Mouse (Mus musculus) layer of hippocampus, adult 18-20 months (tissue): Measurements from ENCODE around the gene Crebrf. TPM values are rescaled to one million over a fixed set of nuclear protein-coding genes. Genes with fewer than 3 reads are reported as not detected.

Source experiments
- DNase-seq, 2 experiments: peaks; one replicate each; pipeline ENCODE4 v3.0.0; 2022; ENCODE audit warnings: low spot score in 2 of 2
- total RNA-seq, 2 experiments: library from RNA; stranded (reverse); gene quantifications; 2 replicates each; pipeline ENCODE4 v1.2.3; 2021

Crebrf gene
- total RNA-seq, 2 experiments from 2014 or later = 152 to 159 TPM

DNA sequence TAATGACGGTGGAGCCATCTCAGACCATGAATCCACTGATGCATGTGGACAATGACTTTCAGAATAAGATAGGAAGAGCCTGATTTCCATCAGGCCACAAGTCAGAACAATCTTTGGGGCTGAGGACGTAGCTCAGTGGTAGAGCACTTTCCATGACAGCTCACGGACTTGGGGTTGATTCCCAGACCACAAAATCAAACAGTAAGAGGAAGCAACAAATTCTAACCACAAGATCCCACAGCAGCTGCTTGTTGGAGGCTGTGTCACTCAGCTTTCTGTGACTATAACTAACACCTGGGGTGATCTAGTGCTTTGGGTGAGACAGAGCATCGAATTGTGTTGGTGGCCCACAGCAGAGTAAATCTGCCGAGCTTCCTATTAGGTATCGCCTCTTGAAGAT is 101.4 kb downstream of the Crebrf start:
- no peak for DNase-seq

DNA sequence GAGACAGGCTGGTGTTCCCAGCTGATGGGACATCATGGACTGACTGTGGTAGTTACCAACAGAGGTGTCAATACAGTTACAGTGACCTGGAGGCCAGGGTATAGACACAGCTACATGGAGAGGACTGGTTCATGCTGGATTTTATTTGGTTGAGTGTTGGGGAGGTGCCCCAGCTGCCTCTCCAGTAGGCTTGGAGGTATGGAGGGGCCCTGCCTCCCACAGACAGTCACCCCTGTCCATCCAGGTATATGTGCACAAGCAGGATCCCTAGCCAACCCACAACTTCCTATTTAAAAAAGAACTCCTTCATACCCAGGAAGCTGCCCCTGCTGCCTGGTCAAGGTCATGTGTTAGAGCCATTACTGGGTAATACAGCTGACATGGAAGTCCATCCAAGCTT is 102.3 kb downstream of the Crebrf start:
- DNase-seq = no peak

DNA sequence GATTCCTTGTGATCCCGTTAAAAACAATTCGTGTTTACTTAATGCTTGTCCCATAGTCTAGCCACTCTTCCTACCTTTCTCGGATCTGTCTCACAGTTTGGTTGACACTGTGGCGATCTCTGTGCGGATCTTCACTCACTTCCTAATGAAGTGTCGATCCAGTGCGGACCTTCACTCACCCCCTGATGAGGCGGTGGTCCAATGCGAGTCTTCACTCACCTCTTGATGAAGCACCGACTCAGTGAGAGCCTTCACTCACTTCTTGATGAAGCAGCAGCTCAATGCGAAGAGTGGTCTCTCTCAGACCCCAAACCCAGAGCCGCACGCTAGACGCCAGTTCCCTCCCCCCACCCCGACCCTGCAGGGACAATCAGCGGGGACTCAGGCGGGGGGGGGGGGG is 110.7 kb downstream of the Crebrf start:
- no peak for DNase-seq

Other genes starting within 250 kb of the Crebrf start
- 100 to 1,000 TPM; 120 to 129 TPM for gene Ergic1, start 154.2 kb upstream of the Crebrf start, total RNA-seq
- 10 to 100 TPM; 24.8 to 28.2 TPM for gene Dusp1, start 153.5 kb upstream of the Crebrf start, total RNA-seq
- 10 to 100 TPM; 48.7 to 49.2 TPM for gene Atp6v0e, start 52.4 kb upstream of the Crebrf start, total RNA-seq
- gene Bnip1, start 65.4 kb downstream of the Crebrf start, total RNA-seq = 10 to 100 TPM; 31.2 to 33.6 TPM
- gene Nkx2-5, start 129.4 kb downstream of the Crebrf start, total RNA-seq = not detected
- gene Kifc5b, start 201.4 kb downstream of the Crebrf start, total RNA-seq = 1 to 10 TPM; 3.3 to 3.5 TPM
- gene Phf1, start 217.4 kb downstream of the Crebrf start, total RNA-seq = 10 to 100 TPM; 37.6 to 40.0 TPM
- gene Cuta, start 223.9 kb downstream of the Crebrf start, total RNA-seq = 100 to 1,000 TPM in 1 of 2 experiments, 10 to 100 TPM in 1; 94.9 to 100 TPM
- gene Syngap1, start 225.6 kb downstream of the Crebrf start, total RNA-seq = 100 to 1,000 TPM; 400 to 412 TPM